Mouse (Mus musculus): ENCODE results near the gene Cemip2.
"Not testable (repeated sequence)": the region's sequence is repeated elsewhere in the genome, so short reads cannot be mapped to it uniquely, and the experiment has no call there.

The Cemip2 gene

DNA sequence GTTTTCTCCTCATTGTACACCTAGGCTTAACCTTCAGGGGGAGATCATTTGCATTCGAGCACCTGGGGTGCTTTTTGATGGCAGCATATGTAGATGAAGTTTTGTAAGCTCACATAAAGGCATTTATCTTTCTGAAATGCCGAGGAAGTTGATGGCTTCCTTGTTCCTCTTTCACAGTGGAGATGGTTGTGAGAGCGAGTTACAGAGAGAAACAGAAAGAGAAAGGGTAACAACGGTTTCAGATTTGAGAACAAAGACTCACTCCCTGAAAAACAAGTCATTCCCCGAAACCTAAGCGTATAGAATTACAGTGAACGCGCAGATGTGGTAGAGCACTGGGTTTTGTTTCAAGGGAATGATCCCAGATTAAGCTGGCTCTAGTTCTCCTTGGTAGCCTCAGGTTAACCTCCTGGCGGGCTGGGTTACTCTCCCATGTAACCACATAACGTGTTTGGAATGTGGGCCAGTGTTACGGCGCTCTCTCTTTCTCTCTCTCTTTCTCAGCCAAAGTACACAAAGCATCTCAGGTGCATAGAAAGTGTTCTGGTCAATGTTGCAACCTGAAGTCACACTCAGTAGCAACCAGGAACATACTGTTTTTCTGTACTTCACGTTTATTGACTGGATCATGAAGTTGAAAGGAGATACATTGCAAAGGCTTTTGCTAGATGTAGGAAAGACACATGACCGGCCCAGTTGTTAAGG lies 40.0 kb downstream of the Cemip2 start:
- no peak for DNase-seq

DNA sequence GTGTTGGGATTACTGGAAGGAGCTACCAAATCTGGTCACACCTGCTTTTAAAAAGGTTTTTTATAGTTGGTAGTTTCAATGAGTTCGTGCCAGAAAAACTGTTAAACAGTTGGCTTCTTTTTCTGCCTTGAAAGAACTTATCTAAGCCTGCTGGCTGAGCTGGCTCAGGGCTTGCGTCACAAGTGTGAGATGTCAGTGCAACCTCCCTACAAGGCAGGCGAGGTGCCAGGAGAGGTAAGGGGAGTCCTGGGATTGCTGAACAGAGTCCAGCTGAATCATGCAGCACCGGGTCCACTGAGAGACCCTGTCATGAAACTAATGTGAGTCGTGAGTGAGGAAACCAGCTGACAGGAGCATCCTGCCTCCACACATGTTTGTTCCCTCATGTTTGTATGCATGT lies 41.4 kb downstream of the Cemip2 start:
- DNase-seq = no peak

DNA sequence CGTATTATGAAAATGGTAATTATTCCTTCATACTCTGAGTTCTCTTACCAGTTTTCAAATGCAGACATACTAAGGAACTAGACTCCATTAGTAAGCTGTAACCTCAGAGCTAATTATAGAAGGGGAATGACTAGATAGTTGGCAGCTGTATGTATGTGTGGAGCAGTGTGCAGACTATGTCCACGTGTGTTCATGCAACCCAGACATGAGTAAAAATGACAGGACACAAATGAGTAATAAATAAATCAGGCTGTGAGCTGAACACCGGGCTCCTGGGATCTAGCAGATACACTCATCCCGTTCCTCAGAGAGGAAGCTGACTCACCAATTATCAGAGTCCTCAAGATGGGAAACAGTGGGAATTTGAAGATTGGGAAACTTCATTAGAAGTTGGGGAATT lies 42.0 kb downstream of the Cemip2 start:
- DNase-seq = no peak

DNA sequence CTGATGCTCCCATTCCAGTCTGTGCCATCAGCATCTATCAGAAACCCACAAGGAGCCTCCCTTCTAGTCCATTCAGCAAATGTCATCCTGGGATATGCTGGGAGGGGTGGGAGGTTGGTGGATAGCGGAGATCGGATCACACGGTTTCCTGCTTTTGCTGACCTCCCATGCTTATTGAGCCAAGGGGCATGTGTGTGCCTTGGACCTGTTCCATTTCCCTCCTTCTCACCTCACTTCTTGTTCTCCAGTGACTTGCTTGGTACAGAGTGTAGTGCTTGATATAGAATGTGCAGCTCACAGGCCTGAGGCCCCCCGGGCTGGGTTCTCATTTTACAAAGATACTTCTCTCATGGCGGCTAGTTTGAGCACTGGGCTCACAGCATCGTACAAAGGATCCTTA lies 43.7 kb downstream of the Cemip2 start:
- no peak for DNase-seq

DNA sequence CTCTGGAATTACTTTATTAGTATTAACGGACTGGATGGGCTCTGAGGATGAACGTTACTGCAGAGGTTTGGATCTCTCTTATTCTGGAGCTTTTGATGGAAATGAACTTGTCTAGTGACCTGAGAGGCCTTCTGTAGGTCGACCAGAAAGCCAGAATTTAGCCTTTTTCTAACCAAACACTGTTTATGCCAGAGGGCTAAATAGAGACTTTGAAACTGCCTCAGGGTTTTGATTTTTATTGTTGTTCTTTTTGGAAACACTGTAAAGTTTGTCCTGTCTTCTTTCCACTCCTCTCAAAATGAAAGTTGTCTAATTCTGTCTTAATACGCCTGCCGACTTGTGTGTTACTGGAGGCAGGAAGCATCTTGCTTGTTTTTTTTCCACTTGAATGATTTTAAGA lies 46.0 kb downstream of the Cemip2 start:
- DNase-seq = no peak

DNA sequence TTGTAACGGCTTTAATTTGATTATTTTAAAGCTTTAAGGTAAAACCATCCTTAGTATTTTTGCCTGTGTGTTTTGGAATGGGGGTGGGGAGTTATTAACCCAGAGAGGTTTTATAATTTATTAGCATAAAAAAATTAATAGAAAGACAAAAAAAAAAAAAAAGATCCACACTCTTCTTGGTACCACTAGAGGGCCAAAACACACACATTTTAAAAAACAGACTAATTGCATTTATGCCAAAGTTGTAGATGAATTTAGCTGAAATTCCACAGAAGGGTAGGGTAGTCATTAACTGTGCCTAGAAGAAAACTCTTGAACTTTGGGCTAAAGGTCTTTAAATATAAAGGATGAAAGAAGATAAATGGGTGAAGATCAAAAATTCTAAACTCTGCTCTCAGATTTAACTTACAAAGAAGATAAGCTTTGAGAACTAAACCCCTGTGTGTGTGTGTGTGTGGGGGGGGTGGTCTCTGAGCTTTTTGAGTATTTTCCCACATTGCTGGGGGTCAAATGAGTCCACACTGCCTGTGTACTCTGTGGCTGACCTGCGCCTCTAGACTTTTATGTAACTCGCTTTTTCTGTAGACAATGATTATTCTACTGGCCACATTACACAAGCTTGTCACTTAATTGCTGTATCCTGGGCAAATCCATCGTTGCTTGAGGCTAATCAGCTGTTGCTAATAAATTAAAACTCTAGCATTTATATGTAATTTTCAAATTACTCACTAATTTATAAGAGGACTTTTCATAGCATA lies 47.2 kb downstream of the Cemip2 start:
- no peak for DNase-seq

DNA sequence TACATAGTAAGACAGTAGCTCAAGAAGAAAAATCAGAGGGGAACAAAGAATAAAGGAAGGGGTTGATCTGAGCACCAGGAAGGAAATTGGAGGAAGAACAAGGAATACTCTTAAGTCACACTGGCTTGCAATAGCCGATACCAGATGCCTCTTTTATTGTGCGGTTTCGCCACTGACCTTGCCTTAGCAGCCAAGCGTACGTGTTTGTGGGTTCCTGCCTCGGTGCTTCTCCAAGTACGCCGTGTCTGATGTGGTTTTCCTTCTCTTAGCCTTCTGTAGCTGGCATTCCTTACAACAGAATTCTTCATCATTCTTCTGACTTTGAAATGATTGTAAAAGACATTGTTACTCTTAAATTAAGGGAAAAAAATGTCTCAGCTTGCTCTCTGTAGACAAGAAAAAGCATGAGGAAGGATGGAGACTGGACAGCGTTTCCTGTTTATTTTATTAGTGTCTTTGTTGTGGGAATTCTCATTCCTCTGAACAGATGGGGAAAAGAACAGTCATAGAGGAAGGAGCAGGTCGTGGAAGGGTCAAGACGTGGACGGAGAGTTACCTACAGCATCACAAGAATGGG lies 55.4 kb downstream of the Cemip2 start:
- DNase-seq = no peak

DNA sequence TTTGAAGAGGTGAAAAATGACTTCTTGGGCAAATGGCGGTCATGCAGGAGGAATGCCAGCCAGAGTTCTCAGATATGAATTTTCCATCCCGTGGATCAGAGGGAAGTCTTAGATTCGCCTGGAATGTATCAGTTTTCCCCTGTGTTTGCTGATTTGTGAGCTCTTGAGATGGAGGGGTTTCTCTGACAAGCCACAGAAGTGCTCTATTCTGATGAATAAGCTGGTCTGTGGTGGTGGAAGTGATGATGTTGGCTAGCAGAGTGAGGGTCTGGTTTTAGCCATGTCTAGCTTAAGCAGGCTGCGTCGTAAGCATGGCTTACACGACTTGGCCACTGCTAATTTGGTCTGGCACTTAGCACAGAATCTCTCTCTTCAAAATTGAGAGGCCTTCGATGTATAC lies 56.8 kb downstream of the Cemip2 start:
- no peak for DNase-seq

DNA sequence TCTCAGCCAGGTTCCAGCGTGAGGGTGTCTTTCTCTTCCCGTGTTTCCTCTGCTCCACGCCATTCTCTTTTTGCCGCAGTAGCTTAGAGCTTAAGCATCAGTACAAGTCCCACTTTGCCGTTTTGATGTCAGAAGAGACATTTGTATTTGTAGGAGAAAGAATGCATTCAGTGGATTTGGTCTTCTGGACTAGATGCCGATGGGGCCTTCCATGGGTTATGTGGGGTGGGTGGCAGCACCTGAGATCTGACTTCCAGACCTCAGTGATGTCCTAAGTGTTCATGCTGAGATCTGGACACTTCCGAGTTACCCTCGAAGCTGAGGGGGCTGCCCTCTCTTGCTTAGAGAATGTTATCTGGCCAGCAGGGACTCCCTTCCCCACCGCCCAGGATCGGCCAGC lies 72.6 kb downstream of the Cemip2 start:
- DNase-seq = no peak

DNA sequence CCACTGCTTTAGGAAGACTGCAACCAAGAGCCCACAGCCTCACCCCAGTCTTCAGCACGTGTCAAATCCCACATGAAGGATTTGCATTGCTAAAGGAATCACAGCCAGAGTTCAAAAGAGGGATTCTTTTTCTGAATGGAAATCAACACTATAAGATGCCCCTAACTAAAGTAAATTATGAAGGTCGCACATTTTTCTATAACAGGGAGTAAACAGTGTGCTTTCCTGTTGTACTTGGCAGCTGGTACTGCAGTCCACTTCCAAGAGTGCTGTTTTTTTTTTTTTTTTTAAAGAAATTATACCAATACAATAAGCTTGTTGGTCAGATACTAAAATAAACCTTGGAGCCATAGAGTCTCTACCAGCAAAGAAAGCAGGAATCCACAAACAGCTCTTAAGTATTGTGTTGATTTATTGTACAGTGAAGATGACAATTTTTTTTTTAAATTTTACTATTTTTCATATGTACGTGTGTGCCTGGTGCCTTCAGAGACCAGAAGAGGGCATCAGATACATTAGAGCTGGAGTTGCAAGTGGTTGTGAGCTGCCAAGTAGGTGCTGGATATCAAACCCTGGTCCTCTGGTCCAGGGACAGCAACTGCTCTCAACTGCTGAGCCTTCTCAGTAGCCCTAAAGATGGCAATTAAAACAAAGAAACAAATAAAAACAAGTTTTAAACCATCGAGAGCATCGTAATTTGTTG lies 76.5 kb downstream of the Cemip2 start:
- DNase-seq = no peak

DNA sequence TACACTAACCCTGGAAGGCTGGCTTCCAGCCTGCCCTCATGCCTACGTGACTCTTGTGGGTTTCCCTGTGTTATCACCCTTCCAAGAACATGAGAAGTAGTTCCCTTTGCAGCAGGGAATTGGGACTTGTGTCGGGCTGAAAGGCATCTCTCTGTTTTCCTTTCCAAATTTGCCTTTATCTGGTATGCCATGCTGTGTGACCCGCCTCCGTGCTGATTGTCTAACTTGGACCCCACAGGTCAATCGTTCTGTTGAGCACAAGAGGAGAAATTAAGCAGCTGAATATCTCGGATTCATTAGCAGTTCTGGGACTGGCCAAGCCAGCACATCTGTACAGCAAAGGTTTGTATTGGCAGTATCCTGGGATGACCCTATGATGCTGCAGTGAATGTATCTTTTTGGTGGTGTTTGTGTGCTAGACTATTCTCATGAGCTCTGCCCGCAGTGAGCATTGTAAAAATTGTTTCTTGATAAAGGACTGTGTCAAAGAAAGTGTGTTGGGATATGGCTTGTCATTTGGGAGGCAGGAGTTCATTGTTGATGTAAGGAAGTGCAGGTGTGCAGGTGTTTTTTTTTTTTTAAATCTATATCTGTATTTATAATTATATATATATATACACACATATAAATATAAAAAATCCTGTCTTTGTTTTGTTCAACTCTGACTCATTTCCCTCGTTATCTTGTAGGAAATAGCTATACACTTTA lies 77.4 kb downstream of the Cemip2 start:
- DNase-seq = no peak

DNA sequence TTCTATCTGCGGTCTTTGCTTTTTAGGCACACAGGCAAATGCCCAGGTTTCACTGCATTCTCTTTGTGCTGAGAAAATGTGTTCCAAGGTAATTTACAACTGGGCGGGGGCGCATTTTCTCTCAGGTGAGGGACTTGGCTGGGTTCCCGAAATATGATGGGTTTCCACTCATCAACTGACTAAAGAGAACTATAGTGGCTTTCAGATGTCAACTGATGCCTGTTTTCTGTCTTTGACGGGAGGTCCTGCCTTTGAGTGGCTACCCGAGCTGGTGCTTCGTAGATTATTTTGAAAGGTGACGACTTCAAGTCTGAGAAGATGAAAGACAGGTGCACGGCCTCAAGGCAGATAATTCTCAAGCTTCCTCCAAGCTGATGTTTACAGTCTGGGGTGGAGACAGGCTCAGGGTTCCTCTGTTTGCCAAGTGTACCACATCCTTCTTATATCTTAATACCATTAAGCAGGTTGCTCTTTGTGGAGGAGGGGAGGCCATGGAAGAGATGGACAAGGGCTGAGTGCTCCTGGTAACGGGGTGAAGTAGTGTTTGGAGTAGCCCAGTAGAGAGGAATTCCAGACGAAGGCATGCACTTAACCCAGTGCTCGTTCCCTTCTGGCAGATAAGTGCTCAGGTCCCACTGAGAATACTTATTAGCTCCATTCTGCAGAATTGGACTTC lies 80.8 kb downstream of the Cemip2 start:
- DNase-seq = no peak

DNA sequence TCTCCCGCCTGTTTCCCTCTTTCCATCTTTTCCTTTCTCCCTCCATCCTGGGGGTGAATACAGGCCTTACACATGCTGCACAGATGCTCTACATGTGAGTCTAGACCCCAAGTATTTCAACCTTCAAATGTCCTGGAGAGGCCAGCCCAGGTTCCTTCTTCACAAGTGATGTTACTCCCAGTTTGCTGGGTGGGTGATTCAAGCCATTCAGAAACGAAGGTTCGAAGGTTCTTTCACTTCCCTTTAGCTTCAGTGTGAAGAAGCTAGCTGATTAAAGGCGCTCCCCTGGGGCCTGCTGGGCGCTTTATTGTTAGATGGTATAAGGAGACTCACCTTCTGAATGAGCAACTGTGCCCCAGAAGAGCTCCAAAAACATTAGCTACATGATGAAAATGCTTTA lies 82.0 kb downstream of the Cemip2 start:
- DNase-seq = no peak

DNA sequence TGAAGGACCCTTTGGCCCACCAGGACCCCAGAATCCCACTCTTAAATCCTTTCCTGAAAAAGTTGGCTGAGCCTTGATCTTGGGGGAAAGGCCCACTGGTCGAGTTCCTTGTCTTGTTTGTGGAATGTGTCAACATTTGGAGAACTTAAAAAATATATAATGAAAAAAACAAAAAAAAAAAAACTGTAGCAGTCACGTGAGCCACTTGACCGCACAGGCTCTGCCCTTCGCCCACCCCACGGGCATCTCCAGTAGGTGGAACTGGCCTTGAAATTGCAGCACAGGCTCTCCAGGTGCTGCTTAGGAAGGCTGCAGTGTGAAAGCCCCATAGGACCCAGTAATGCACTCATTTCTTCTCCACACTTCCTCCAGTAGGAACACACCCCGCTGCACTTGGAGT lies 82.8 kb downstream of the Cemip2 start:
- no peak for DNase-seq

DNA sequence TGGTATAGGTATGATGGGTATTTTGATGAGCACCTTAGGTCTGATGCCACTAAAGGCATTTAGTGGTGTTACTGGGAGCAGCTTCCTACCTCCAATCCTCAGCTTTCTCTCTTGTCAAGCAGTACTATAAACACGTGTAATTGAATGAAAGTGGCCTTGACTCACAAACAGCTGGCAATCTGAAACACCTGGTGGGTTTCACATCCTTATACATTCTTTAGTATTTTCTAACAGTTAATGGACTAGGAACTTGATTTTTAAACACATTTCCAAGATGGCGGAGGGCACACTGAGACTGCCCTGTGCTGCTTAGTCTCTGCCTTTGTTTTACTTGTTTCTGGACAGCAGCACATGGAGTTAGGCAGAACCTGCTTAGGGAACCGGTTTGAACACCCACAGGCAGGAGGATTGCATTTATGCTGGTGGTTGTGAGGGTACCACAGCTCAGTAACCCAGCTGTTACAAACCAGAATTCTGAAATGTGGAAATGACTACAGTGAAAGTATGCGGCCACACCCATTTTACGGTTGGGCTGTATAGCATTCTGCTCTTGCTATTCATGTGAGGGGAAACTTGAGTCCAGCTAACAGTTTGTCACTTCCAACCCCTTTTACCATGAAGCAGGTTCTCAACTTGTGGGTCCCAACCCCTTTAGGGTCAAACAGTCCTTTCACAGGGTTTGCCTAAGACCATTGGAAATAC lies 84.3 kb downstream of the Cemip2 start:
- no peak for DNase-seq

DNA sequence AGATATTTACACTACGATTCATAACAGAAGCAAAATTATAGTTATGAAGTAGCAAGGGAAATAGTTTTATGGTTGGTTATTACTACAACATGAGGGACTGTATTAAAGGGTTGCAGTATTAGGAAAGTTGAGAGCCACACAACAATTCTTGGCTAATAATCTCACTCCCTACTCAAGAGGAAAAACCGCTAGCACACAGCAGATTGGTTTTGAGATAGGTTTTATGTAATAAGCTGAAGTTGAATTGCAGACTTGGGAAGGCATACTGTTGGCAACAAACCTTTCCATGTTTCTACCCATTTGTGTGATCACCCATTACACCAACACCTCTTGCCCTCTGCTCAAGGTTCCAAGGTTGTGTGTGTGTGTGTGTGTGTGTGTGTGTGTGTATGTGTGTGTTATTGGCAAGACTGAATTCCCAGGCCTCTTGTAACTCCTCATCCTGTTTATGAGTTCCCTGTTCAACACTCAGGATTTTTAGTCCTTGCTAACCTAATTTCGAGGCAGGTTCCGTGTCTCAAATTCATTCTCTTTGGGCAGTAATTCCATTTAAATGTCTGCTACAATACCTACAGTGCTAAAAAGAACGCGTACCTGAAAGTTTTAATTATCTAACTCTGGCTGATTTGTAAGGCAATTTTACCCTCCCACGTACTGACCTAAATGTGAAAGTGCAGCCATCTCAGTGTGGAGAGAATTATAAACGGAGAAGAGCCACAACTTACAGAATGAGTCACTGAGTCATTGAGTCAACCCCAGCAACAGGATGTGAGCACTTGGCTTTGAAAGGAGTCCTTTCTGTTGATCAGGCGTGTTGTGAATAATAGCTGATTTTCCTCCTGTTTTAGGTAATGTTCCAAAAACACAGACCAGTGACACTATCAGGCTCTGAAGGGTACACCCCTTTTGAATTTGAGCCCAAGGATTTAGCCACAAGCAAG lies 85.1 kb downstream of the Cemip2 start:
- DNase-seq = no peak

DNA sequence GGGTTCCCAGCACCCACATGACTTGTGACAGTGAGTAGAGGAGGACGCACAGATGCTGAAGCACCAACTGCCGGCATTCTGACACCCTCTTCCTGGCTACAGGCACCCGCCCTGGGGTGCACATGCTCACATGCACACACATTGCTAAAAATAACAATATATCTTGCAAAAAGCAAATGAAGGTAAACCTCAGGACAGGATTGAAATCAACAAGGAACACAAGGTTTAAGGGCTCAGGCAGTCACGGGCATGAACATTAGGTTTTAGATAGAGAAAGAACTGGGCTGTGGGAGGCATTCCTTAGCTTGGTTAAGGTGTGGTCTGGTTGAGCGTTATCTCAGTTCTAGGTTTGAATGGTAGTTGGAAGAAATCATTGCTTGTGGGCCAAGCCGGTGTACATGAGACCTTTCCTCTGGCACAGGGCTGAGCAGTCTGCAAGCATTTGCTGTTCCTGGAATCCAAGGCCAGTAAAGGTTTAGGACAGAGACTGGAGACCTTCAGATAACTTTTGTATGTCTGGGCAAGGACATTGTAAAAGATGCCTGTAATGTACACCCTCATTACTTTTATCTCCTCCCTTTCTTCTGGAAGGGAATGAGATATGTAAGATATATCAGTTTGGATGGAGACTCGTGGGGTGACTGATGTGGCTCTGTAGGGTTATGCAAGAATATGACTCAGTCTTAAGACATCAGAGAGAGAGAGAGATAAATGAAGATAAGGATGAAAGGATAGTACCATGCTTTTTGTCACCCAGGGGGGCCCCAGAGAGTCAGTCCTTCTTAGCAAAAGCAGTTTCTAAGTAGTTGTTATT lies 87.3 kb downstream of the Cemip2 start:
- no peak for DNase-seq

DNA sequence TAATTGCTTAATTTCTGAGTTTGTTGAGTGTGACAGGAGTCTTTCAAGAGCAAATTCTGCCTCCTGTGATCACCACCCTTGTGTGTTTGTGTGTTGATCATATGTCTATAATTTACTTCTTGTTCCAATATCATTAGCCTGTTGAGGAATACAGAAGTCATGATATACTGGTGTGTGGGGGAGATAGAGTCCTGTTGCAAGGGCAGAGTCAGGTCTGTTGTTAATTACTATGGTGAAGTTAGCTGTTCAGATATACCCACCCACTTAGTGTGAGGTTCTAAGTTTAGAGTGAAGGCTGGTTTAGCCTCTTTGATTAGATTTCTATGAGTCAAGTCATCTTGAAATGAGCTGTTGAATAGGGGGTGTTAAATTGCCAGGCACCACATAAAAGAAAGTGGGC lies 88.0 kb downstream of the Cemip2 start:
- DNase-seq = no peak

DNA sequence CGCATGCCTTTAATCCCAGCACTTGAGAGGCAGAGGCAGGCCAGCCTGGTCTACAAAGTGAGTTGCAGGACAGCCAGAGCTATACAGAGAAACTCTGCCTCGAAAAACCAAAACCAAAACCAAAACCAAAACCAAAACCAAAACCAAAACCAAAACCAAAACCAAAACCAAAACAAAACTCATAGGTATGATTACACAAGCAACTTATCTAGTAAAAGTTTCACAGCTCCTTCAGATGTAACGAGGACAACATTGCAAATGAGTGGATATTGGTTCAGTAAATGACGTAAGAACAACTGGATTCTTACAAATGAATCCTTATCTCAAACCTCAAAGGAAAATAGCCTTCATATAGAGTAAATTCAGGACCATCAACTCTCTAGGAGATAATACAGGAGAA lies 88.6 kb downstream of the Cemip2 start:
- not testable (repeated sequence) for DNase-seq

DNA sequence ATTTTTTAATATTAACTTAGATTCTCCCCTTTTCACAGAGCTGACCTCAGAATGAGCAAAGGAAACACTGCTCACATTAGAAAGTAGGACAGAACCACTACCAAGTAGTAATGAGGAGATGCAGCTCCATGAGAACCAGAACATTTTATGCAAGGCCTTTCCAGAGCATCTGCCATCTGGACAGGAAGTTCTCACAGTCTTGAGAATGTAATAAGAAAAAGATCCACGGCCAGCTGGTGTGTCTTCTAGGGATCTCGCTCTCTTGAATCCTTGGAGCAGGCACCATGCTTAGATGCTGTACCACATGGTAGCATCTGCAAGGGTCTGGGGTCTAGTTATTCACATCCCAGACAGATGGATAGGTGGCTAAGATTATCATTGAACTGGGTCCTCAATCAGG lies 90.3 kb downstream of the Cemip2 start:
- no peak for DNase-seq
